Mouse (Mus musculus) small intestine, adult 2 months (tissue): ENCODE results near the gene Adcy2.

ENCODE experiments used
- CTCF ChIP-seq: fragments of 200-500 bp; IDR thresholded peaks from 2 replicates; pipeline ENCODE4 v1.5.1; 2012; ENCODE audit warnings: low read depth, mild to moderate bottlenecking, control low read depth, inconsistent platforms, low read length, moderate library complexity, mixed read lengths; ENCODE audit not compliant: insufficient replicate concordance, insufficient read length; ENCODE audit errors: extremely low read depth
- POLR2A ChIP-seq: fragments of 200-500 bp; IDR thresholded peaks from 2 replicates; pipeline ENCODE4 v1.6.1; 2012; ENCODE audit warnings: low read depth, mild to moderate bottlenecking, control low read depth, inconsistent platforms, low read length, moderate library complexity

GRCm38 (mm10) chr13:68913666-68914288 lies 85.6 kb downstream of the Adcy2 start:
- TF ChIP-seq CTCF (no peak), POLR2A (no peak)
